Mouse (Mus musculus): ENCODE data around the gene Ercc6. TPM values are rescaled to one million over a fixed set of nuclear protein-coding genes. Genes with fewer than 3 reads are reported as not detected.

The Ercc6 gene
- total RNA-seq, 1 experiment = 23.0 TPM

GRCm38 (mm10) chr14:32524071-32524470 is 10.8 kb downstream of the Ercc6 start:
- TF ChIP-seq CHD2 (IDR thresholded peaks at IDR 0.05; ENCODE audit: low read depth, low read length) (no peak), ZC3H11A (IDR thresholded peaks at IDR 0.05; ENCODE audit: borderline replicate concordance, low read depth, low read length) (no peak), HCFC1 (IDR thresholded peaks at IDR 0.05; ENCODE audit: borderline replicate concordance, insufficient read depth, low read length) (no peak), ZNF384 (IDR thresholded peaks at IDR 0.05; ENCODE audit: low read depth, low read length) (no peak), MAFK (IDR thresholded peaks at IDR 0.05; ENCODE audit: insufficient read depth, low read depth, low read length) (no peak)
- Histone ChIP-seq H3K36me3 (ENCODE audit: control insufficient read depth, insufficient read depth, low read length, poor library complexity, severe bottlenecking) (peaks cover 8% of the 10 kb centered on the region), H3K9ac (ENCODE audit: insufficient read depth, low read depth, low read length, poor library complexity, severe bottlenecking) (no peak overlapping the region), H3K4me1 (ENCODE audit: control insufficient read depth in 2 of 2, insufficient read depth in 2 of 2, low read length in 2 of 2, poor library complexity in 1 of 2) (0 out of 4 replicates have a peak, but pooled peaks cover 0 to 5% of the 10 kb centered on the region in 2 experiments), H3K27ac (ENCODE audit: insufficient read depth, low read depth, low read length, poor library complexity, severe bottlenecking) (no peak overlapping the region), H3K9me3 (ENCODE audit: control insufficient read depth, insufficient read depth, low read depth, low read length) (no peaks in the 10 kb centered on the region), H3K4me3 (ENCODE audit: insufficient read depth in 1 of 2, low read depth in 1 of 2, low read length in 2 of 2, poor library complexity in 1 of 2, severe bottlenecking in 1 of 2) (no peak overlapping the region)
- no peak for DNase-seq (ENCODE audit: low read depth, low spot score)
- in situ Hi-C loops (cut with MboI; ENCODE audit: low sequenced_read_pairs in 2 of 2, unreplicated experiment in 2 of 2) = no loop called here

GRCm38 (mm10) chr14:32525996-32526705 is 12.8 kb downstream of the Ercc6 start:
- Histone ChIP-seq H3K4me1 (ENCODE audit: control insufficient read depth in 2 of 2, insufficient read depth in 2 of 2, low read length in 2 of 2, poor library complexity in 1 of 2) (0 out of 4 replicates have a peak, but pooled peaks cover 0 to 5% of the 10 kb centered on the region in 2 experiments), H3K4me3 (ENCODE audit: insufficient read depth in 1 of 2, low read depth in 1 of 2, low read length in 2 of 2, poor library complexity in 1 of 2, severe bottlenecking in 1 of 2) (no peak overlapping the region), H3K27ac (ENCODE audit: insufficient read depth, low read depth, low read length, poor library complexity, severe bottlenecking) (no peak overlapping the region), H3K9me3 (ENCODE audit: control insufficient read depth, insufficient read depth, low read depth, low read length) (no peaks in the 10 kb centered on the region), H3K36me3 (ENCODE audit: control insufficient read depth, insufficient read depth, low read length, poor library complexity, severe bottlenecking) (peaks cover 9% of the 10 kb centered on the region), H3K9ac (ENCODE audit: insufficient read depth, low read depth, low read length, poor library complexity, severe bottlenecking) (no peak overlapping the region)
- in situ Hi-C loops (cut with MboI; ENCODE audit: low sequenced_read_pairs in 2 of 2, unreplicated experiment in 2 of 2) = no loop called here
- TF ChIP-seq MAFK (IDR thresholded peaks at IDR 0.05; ENCODE audit: insufficient read depth, low read depth, low read length) (no peak), ZNF384 (IDR thresholded peaks at IDR 0.05; ENCODE audit: low read depth, low read length) (no peak), ZC3H11A (IDR thresholded peaks at IDR 0.05; ENCODE audit: borderline replicate concordance, low read depth, low read length) (no peak), HCFC1 (IDR thresholded peaks at IDR 0.05; ENCODE audit: borderline replicate concordance, insufficient read depth, low read length) (no peak), CHD2 (IDR thresholded peaks at IDR 0.05; ENCODE audit: low read depth, low read length) (no peak)
- no peak for DNase-seq (ENCODE audit: low read depth, low spot score)

- Histone ChIP-seq H3K27ac (ENCODE audit: insufficient read depth, low read depth, low read length, poor library complexity, severe bottlenecking) (no peak overlapping the region), H3K9ac (ENCODE audit: insufficient read depth, low read depth, low read length, poor library complexity, severe bottlenecking) (no peak overlapping the region), H3K4me3 (ENCODE audit: insufficient read depth in 1 of 2, low read depth in 1 of 2, low read length in 2 of 2, poor library complexity in 1 of 2, severe bottlenecking in 1 of 2) (no peak overlapping the region), H3K36me3 (ENCODE audit: control insufficient read depth, insufficient read depth, low read length, poor library complexity, severe bottlenecking) (peaks cover 9% of the 10 kb centered on the region; the same call in 1 of the 2 replicates), H3K4me1 (ENCODE audit: control insufficient read depth in 2 of 2, insufficient read depth in 2 of 2, low read length in 2 of 2, poor library complexity in 1 of 2) (peaks cover 0 to 9% of the 10 kb centered on the region in 2 experiments; a peak in 1 of 4 replicates), H3K9me3 (ENCODE audit: control insufficient read depth, insufficient read depth, low read depth, low read length) (no peaks in the 10 kb centered on the region)
- TF ChIP-seq HCFC1 (IDR thresholded peaks at IDR 0.05; ENCODE audit: borderline replicate concordance, insufficient read depth, low read length) (no peak), CHD2 (IDR thresholded peaks at IDR 0.05; ENCODE audit: low read depth, low read length) (no peak), MAFK (IDR thresholded peaks at IDR 0.05; ENCODE audit: insufficient read depth, low read depth, low read length) (no peak), ZNF384 (IDR thresholded peaks at IDR 0.05; ENCODE audit: low read depth, low read length) (no peak), ZC3H11A (IDR thresholded peaks at IDR 0.05; ENCODE audit: borderline replicate concordance, low read depth, low read length) (no peak)
- DNase-seq (ENCODE audit: low read depth, low spot score) = no peak
- in situ Hi-C loops (cut with MboI; ENCODE audit: low sequenced_read_pairs in 2 of 2, unreplicated experiment in 2 of 2) = no loop called here
These were observed 13.9 kb downstream of the Ercc6 start for GRCm38 (mm10) chr14:32527211-32527610.

- Histone ChIP-seq H3K36me3 (ENCODE audit: control insufficient read depth, insufficient read depth, low read length, poor library complexity, severe bottlenecking) (peaks cover 9% of the 10 kb centered on the region; the same call in 1 of the 2 replicates), H3K9me3 (ENCODE audit: control insufficient read depth, insufficient read depth, low read depth, low read length) (no peaks in the 10 kb centered on the region), H3K27ac (ENCODE audit: insufficient read depth, low read depth, low read length, poor library complexity, severe bottlenecking) (no peak overlapping the region), H3K4me1 (ENCODE audit: control insufficient read depth in 2 of 2, insufficient read depth in 2 of 2, low read length in 2 of 2, poor library complexity in 1 of 2) (peaks cover 0 to 15% of the 10 kb centered on the region in 2 experiments; a peak in 1 of 4 replicates), H3K9ac (ENCODE audit: insufficient read depth, low read depth, low read length, poor library complexity, severe bottlenecking) (no peak overlapping the region), H3K4me3 (ENCODE audit: insufficient read depth in 1 of 2, low read depth in 1 of 2, low read length in 2 of 2, poor library complexity in 1 of 2, severe bottlenecking in 1 of 2) (no peak overlapping the region)
- no peak for DNase-seq (ENCODE audit: low read depth, low spot score)
- TF ChIP-seq CHD2 (IDR thresholded peaks at IDR 0.05; ENCODE audit: low read depth, low read length) (no peak), MAFK (IDR thresholded peaks at IDR 0.05; ENCODE audit: insufficient read depth, low read depth, low read length) (no peak), ZC3H11A (IDR thresholded peaks at IDR 0.05; ENCODE audit: borderline replicate concordance, low read depth, low read length) (no peak), HCFC1 (IDR thresholded peaks at IDR 0.05; ENCODE audit: borderline replicate concordance, insufficient read depth, low read length) (no peak), ZNF384 (IDR thresholded peaks at IDR 0.05; ENCODE audit: low read depth, low read length) (no peak)
- in situ Hi-C loops (cut with MboI; ENCODE audit: low sequenced_read_pairs in 2 of 2, unreplicated experiment in 2 of 2) = no loop called here
These were observed 15.7 kb downstream of the Ercc6 start for GRCm38 (mm10) chr14:32529036-32529435.

Data from ES-E14 (cell line).